Mouse (Mus musculus): ENCODE results near the gene Oxct2a. TPM values are rescaled to one million over a fixed set of nuclear protein-coding genes. Genes with fewer than 3 reads are reported as not detected.
"Not testable (repeated sequence)": the region's sequence is repeated elsewhere in the genome, so short reads cannot be mapped to it uniquely, and the experiment has no call there.

Gene Oxct2a
- not detected for total RNA-seq (2021)

DNA sequence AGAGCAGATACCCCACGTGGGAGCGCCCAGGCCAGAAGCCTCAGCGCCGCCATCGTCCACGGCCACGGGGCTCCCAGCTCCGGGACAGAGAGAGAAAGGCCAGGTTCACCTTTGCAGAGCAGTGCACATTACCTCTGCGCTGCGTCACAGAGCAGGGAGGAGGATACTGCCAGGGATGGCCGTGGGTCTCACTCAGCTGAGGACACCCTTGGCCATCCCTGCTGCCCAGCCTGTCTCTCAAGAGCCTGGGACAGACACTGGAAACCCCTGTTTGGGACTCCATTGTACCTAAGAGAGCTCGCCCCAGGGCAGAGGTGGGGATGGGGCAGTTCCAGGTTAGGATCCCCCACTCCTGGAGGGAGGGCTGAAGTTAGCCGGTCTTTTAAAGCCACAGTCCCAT lies at the start of gene Oxct2a:
Oxct2a (minus strand) TSS at position 101 of the 400 bp plus-strand sequence.
- no peak for DNase-seq (ENCODE audit: extremely low spot score in 1 of 2, low spot score in 1 of 2)

DNA sequence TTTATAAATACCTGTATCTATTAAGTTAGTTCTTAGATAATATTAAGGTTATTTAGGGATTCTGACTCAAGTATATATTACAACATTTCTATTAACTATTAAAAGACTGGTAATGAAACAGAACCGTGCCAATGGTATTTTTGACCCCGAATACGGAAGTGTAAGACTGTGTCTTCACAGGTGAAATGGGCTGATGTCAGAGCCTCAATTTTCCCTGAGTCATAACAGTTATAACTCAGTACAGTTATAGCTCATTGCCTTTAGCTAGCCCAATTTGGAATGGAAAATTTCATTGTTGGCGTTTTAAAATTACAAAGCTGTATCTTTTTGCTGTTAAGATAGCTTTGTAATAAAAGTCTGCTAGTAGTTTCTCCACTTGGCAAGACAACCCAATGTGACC lies 40.1 kb upstream of the Oxct2a start:
- no peak for DNase-seq (ENCODE audit: extremely low spot score in 1 of 2, low spot score in 1 of 2)

DNA sequence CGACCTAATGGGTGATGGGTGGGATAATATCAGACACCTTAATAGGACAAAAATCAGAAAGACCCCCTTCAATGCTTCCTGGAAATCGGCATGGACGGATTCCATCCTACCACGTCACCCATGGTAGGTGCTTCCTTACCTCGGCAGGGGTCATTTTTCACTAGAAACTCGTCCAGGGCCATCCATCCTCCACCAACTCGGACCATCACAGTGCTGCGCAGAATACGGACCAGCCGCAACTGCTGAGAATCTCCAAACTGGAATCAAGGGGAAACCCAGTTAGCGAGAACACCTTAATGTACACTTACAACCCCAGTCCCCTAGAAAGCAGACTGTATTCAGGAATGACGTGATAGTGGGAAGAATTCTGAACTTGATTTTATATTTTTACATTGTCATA lies 37.3 kb upstream of the Oxct2a start:
- DNase-seq (ENCODE audit: extremely low spot score in 1 of 2, low spot score in 1 of 2), result no peak

DNA sequence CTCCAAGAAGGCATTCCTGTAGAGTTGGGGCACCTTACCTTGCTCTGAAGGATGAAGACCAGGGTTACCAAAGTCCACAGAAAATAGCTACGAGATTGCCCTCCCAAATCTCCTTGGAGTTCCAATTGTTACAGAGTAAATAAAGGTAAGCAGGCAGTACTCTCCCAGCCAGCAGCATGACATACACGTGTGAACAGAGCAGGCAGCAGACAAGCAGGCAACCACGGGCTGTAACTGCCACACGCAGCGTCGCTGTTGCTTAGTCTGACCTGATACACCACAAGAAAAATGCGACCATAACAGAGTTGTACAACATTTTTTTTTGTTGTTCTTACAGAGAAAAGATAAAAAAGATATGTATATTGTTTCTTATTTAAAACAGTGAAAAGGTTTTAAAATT lies 35.2 kb upstream of the Oxct2a start:
- no peak for DNase-seq (ENCODE audit: extremely low spot score in 1 of 2, low spot score in 1 of 2)

DNA sequence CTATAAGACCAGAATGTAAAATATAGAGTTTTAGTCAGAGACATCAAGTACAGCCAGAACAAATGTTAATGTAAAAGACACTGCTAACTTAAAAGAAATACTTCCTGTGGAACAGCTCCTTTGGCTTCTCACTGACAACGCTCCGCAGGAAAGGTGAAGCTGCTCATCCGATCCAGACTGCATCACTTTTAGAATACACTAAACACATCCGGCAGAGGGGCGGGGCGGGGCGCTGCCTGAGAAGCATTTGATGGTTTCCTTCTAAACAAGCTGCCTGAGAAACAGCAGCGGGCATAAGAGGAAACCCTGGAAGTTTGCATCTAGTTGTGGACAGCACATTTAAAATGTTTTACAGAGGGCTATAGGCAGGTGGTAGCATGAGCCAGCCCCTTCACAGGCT lies 32.5 kb upstream of the Oxct2a start:
- no peak for DNase-seq (ENCODE audit: extremely low spot score in 1 of 2, low spot score in 1 of 2)

DNA sequence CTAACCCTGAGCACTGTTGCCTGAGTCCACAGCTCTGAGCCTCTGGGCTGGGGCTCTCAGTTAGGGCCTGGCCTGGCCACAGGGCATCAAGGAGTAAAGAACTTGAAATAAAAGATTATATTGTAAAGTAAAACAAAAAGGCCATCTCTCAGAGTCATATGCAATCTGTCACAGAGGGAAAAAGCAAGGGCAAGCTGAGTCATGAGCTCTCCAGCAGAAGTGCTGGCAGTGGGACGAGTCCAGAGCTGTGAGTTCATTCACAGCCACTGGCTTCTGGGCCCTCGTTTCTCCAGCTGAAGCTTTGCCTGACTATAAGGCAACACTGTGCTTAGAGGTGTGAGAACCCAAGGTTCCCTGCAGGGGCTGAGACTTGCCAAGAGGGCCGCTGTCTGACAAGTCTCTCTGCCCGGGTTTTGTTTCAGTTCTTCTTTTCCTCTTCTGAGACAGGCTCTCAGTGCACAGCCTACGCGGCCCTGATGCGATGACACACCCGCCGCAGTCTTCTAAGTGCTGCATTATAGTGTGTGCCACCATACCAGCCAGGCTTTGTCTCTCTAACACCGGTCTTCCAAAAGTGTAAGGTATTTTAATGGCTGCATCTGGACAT lies 29.9 kb upstream of the Oxct2a start:
- no peak for DNase-seq (ENCODE audit: extremely low spot score in 1 of 2, low spot score in 1 of 2)

DNA sequence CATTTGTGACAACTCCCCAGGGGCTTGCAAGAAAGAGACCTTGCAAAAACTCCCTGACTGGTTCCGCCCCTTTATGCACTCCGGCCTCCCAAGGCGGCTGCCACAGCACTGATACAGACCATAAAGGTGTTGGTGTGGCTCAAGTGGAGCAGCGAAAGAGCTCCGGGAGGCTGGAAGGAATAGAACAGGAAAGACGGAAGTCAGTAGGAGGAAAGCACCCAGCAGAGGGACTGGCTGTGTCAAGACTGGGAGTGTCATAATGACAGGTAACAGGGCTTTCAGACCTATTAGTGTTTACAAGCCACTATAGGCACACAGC lies 20.0 kb upstream of the Oxct2a start:
- no peak for DNase-seq (ENCODE audit: extremely low spot score in 1 of 2, low spot score in 1 of 2)

DNA sequence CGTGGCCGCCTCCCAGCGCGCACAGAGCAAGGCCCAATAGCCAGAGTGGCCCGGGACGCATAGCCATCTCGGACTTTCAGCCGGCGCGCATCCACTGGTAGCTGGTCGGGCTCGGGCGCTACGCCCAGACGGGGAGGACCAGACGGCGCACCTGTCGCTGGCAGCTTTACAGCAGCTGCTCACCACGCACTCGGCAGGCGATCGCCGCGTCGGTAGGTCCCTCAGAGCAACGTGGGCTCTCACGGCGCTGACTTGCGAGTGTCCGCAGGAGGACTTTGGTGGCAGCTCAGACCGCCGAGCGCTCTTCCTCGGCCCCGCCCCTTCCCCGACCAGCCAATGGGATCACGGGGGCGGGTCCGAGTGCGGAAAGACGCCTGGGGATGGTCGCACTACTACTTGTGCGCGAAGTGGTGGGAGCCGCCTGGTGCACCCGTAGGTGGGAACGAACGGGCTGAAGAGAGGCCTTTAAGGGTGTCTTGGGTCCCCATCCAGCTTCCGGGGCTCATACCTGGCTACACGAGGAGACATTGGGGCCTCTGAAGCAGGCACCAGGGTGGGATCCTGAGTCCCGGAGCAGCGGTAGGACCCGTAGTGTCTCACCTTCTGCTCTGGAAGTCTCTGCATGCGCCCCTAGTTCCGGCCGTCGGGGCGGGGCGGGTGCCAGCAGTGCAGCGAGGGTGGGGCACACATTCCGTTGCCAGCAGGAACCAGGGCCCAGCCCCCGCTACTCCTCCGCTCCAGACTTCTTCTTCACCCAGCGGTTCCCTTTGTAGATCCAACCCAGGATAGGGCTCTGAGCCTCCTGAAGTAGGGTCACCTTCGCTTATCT lies 19.4 kb upstream of the Oxct2a start, which contains the start of gene Bmp8a:
Bmp8a (minus strand) TSS at position 611 of the 829 bp plus-strand sequence.
- peak in 1 of 2 experiments; percentile 38 for DNase-seq (ENCODE audit: extremely low spot score in 1 of 2, low spot score in 1 of 2)

DNA sequence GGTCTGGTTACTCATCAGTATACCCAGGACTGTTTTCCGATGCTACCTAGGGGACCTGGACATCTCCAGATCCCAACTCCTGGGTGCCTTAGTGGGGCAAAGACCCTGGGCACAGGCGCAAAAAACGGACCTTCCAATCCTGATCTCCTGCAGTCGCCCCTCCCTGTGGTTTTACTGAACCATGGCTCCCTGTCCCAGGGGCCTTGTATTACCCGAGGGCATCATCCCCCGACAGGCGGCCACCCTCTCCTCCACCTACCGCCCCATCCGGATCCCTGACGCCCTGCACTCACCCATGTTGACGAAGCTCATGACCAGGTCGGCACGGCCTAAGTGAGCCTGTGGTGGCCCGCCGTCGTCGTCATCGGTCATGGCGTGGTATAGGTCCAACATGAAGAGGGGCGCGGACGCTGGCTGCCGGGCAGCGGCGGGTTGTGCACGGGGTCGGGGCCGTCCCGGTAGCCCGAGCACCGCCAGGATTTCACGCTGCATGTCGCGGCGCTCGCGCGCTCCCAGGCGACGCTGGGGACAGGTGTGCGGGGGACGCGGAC lies 18.7 kb upstream of the Oxct2a start:
- no peak for DNase-seq (ENCODE audit: extremely low spot score in 1 of 2, low spot score in 1 of 2)

DNA sequence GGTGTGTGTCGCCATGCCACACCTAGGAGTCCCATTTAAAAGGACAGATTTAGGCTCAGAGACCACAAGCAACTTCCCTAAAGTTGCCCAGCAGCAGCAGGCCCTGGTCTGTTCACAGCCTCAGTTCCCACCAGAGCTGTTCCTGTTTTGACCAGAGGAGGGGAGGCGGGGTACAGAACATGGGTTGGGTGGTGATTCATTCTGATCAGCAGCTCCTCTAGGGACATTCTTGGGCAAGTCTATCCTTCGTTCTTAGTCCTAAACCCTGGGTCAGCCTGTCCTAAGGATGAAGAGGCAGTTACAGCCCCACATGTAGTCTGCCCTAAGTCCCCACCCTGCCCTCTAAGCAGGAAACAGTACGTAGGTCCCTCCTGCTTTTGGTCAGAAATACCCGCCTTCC lies 16.8 kb upstream of the Oxct2a start:
- DNase-seq (ENCODE audit: extremely low spot score in 1 of 2, low spot score in 1 of 2), result no peak

DNA sequence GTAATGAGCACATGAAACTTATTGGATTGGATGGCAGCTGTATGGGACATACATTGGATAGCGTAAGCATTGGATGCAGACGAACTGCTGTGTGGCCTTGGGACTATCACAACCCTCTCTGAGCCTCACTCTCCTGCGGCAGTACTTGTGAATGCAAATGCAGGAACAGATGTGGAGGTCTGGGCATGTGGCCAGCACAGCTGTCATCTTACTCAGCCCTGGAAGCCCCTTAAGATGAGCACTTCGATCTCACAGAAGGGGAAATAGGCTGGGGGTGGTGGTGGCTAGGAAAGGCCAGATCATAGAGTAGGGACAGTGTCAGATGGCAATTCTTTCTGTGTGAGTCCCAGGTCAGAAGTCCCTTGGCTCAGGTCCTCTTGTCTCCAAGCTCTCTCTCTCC lies 14.3 kb upstream of the Oxct2a start:
- DNase-seq (ENCODE audit: extremely low spot score in 1 of 2, low spot score in 1 of 2), result no peak

DNA sequence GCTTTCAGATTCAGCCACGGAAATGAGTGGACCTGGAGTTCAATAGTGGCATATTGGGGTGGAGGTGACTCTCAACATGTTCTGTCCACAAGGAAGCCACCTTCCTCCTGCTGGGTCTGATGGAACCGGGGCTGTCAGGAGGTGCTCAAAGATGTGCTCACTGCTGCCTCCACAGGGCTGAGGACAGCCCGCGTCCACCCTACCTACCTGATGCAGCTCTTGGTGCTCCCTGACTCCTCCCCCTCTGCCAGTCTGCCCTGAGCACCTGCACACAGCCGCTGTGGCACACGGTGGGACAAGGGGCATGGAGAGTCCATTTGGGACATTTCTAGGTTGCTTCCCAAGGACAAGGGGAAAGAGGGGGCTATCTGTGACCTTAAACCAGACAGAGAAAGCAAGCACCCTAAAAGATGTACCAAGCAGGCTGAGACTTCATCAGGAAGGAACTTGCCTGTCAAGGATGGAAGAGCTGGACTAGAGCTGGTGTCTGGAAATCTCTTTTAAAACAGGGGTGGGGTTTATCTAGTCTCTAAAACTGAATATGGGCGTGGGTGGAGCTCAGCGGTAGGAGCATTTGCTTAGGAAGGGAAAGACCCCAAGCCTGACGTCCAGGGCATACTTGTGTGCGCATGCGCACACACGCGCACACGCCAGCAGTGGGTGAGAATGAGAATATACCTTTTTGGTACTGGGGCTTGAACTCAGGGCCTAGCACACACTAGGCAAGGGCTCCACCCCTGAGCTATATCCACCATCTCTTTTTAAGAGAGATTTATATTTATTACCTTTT lies 12.6 kb upstream of the Oxct2a start:
- DNase-seq (ENCODE audit: extremely low spot score in 1 of 2, low spot score in 1 of 2), result no peak

DNA sequence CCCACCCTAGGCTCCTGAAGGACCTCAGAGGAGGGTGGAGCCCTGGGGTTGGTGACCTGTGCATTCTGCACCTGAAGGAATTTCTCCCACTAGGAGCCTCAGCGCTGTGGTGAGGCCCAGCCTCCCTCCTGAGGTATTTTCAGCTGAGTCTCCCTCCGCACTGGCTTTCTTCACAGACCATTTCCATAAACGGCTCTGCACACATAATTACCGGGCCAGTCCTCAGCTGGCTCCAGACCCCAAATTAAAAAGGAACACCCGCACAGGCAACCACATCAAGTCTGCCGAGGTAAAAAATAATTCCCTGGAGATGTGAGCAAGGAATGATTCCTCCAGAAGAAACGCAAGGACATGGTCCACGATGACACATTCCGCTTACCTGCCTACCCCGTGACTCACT lies 11.8 kb upstream of the Oxct2a start:
- DNase-seq (ENCODE audit: extremely low spot score in 1 of 2, low spot score in 1 of 2), result not testable (repeated sequence)

DNA sequence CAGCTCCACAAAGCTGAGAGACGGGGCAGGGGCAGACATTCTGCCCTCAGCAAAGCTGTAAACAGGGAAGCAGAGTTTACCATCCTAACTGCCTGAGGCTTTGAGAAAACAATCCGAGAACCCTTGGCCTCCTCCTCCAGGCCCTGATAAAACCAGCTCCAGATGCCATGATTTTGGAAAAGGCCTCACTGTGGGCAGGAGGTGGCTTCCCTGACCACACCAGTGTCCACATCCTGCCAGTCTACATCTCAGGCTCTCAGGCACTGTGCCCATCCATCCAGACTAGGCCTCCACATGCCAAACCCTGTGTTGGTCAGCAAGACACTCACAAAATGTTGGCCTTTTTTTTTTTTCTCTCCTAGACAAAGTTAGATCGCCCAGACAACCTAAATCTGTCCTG lies 10.7 kb upstream of the Oxct2a start:
- no peak for DNase-seq (ENCODE audit: extremely low spot score in 1 of 2, low spot score in 1 of 2)

DNA sequence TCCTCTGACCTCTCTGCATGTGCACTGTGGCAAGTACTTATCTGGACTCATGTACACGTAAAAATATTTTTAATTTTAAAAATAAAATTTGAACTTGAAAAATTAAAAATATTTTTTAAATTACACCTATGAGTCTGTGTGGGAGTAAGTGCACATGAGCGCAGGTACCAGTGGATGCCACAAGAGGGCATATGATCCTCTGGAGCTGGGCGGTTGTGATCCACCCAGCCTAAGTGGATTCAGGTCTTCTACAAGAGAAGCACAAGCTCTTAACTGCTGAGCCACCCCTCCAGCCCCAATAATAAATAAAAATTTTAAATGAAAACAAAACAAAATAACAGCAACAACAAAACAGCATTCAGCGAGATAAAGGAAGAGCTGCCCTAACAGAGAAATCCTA lies 9.7 kb upstream of the Oxct2a start:
- no peak for DNase-seq (ENCODE audit: extremely low spot score in 1 of 2, low spot score in 1 of 2)

DNA sequence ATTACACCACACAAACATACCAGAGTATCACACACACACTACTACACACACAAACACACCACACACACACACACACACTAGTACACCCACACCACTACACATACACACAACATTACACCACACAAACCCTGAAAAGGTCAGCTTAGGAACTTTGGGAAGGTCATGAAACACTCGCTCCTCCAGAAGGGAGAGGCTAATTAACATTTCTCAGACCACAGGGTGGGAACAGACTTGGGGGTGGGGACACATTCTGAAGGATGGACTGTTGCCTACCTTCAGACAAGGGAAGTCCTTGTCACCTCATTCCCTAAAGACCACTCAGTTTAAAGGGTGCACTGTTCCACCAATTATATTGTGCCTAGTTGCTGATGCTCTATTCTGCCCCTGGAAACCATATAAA lies 8.5 kb upstream of the Oxct2a start:
- not testable (repeated sequence) for DNase-seq (ENCODE audit: extremely low spot score in 1 of 2, low spot score in 1 of 2)

DNA sequence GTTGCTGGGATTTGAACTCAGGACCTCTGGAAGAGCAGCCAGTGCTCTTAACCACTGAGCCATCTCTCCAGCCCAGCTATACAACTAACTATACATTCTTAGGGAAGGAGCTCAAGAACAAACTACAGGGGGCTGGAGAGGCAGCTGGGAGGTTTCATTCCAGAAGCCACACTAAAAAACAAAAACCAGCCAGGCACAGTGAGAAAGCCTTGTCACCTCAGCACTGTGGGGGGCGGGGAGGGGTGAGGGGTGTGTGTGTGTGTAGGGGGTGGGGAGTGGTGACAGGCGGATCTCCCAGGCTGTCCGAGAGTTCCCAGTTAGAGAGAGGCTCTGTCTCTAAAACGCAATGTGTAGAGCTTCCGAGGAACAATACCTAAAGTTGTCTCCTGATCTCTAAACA lies 7.9 kb upstream of the Oxct2a start:
- no peak for DNase-seq (ENCODE audit: extremely low spot score in 1 of 2, low spot score in 1 of 2)

DNA sequence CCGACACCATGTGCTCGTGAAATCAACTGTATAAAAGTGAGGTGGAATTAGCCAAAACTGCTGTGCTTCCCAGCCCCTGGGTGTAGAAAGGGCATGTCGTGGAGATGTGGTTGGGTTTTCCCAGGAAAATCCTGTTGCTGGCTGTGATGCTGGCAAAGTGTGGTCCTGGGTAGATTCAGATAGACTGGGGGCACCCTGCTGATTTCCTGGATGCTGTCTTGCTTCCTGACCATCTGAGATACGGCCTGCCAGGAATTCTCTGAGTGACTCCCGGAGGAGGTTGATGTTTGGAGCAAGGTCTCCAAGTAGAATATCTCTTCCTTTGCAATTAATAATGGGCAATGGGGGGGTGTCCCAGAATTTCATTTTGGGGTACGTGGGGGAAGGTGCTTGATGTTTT lies 5.5 kb upstream of the Oxct2a start:
- DNase-seq (ENCODE audit: extremely low spot score in 1 of 2, low spot score in 1 of 2), result no peak

DNA sequence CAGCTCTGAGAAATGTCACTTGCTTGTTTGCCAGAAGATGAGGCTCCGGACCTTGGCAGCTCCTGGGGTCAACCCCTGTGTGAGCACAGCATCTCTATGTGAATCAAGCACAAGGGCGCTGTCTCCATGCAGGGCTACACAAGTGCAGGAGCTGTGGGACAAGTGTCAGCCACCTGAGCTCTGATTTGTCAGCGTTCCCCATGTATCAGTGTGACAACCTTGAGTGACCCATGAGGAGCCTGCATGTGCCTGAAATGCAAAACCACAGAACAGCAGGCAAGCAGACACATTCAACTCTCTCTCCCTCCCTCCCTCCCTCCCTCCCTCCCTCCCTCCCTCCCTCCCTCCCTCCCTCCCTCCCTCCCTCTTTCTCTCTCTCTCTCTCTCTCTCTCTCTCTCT lies 4.2 kb upstream of the Oxct2a start:
- no peak for DNase-seq (ENCODE audit: extremely low spot score in 1 of 2, low spot score in 1 of 2)

DNA sequence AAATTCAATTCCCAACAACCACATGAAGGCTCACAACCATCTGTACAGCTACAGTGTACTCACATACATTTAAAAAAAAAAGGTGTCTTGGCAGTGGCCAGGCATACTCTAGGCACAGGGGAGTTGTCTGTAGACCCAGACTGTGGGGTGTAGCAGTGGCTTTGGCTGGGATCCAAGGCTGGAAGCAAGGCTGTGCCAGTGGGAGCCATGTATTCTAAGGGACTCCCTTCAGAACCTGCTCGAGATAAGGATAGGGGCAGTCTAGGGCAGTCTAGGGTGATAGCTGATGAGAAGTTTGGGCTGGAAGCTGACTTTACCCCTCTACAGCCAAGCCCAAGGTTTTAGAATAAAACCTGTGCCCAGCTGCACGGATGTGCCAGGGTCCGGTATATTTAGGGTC lies 2.7 kb upstream of the Oxct2a start:
- no peak for DNase-seq (ENCODE audit: extremely low spot score in 1 of 2, low spot score in 1 of 2)

DNA sequence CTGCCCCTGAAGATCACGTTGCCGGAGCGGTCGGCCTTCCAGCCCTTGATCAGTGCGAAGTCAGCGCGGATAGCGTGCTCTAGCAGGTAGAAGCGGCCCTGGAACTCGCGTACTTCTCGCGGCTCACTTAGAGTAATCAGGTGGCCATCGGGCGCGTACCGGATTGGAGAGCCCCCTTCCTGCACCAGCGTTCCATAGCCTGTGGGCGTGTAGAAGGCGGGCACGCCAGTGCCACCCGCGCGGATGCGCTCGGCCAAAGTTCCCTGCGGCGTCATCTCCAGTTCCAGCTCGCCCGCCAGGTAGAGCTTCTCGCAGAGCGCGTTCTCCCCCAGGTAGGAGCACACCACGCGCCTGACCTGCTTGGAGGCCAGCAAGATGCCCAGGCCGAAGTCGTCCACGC lies 524 bp downstream of the Oxct2a start:
- DNase-seq (ENCODE audit: extremely low spot score in 1 of 2, low spot score in 1 of 2), result not testable (repeated sequence)

Measured in layer of hippocampus, postnatal 25 days (tissue).